Mouse (Mus musculus): Measurements from ENCODE around the gene Tapbp.
"Not testable (repeated sequence)": the region's sequence is repeated elsewhere in the genome, so short reads cannot be mapped to it uniquely, and the experiment has no call there.

Gene Tapbp

DNA sequence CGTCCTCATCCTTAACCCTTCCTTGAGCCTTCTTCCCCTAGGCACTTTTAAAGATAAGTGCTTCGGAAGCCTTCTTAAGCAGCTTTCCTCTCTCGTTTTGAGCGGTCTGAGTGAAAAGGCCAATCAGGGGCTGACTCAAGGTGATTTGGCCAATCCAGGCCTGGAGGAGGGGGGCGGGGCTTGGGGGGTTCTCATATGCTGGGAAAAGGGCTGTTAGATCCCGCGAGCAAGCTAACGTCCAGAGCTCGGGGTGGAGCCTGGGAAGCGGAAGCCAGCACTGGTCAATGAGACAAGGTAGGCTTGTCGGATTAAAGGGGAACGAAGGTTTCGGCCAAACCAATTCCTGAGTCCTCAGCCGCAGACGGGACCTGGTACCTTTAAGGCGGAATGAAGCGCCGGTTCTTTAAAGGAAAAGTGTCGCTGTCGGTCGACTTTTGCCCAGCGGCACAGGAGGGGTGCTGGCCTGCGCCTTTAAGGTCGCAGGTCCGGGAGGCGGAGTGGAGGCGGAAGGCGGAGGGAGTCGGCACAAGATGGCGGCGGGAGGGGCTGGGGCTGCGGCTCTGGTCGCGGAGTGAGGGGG is at the start of gene Tapbp, which contains the start of gene Zbtb22:
Gene Tapbp, plus strand, starts transcription at position 229 of the 580 bp plus-strand sequence.
Gene Zbtb22, plus strand, starts transcription at position 234 of the 580 bp plus-strand sequence.
- CTCF ChIA-PET = interaction anchor here (0.6 to 1.4 kb wide), 2 partner anchors 18 to 1290 kb away, joined by 3 to 6 read pairs; no protein-coding TSS in a partner anchor

DNA sequence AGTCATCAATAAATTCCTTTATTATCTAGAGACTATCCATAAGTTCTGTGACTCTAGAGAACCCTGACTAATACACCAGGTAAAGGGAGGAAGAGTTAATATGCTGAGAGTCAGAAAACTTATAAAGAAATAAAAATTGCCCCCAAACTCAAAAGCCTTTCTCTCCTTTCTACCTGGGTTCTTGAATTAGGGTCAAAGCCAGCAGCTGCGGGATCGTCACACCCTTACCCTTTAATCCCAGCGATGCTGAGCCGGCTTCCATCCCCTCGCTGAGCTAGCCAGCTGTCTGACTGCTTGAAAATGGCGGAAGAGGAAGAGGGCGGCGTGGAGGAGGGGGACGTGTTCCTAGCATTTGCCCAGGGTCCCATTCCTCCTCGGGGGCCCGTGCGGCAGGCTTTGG is 42.2 kb upstream of the Tapbp start, which contains the start of gene Gm7029:
Gene Gm7029, plus strand, starts transcription at position 301 of the 400 bp plus-strand sequence.
- CTCF ChIA-PET = not testable (repeated sequence)

DNA sequence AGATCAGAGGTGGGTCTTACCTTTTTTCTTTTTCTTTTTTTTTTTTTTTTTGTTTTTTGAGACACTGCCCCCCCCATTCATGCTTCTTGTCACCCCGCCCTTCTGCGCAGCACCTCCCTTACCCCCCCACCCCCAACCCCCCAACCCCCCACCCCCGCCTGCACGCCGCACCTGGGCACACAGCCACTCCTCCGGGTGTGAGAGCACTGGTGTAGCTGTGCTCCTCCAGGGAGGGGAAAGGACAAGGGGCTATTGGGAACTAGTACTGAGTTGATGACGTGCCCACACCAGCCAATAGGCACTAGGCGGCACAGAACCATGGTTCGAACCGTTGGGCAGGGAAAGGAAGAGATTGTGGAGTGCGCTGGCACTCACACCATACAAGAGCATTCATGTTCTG is 41.3 kb upstream of the Tapbp start:
- CTCF ChIA-PET = no interaction called here

DNA sequence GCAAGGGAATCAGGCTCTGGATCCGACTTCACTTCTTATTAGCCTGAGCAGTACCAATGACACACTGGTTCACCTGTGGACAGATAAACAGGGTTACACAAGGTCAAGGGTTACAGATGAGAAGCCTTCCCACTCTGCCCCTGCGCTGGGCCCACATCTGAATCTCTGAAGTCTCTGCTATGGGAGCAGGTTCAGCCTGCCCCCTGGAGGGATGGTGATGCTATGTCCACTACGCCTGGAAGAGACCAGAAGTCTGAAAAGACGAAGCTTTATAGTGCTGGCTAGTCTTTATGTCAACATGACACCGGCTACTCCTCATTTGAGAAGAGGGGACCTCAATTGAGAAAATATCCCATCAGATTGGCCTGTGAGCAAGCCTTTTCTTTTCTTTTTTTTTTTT is 39.9 kb upstream of the Tapbp start:
- CTCF ChIA-PET = not testable (repeated sequence)

DNA sequence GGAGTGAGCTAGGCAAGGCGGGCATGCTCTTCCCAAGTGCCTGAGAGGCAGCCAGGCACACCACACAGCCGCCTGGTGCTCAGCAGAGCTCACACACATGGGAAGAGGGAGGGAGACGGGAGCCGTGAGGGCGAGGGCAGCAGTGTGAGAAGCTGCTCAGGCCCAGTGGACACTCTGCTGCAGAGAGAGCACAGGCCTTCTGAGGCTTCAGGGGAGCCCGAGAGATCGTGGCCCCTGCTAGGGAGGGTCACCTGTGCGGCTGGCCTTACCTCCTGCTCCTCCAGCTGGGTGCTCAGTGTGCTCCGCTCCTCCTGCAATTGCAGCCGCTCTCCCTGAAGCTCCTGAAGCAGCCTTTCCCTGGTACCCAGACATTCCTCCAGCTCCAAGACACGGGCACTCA is 31.4 kb upstream of the Tapbp start:
- CTCF ChIA-PET = not testable (repeated sequence)

DNA sequence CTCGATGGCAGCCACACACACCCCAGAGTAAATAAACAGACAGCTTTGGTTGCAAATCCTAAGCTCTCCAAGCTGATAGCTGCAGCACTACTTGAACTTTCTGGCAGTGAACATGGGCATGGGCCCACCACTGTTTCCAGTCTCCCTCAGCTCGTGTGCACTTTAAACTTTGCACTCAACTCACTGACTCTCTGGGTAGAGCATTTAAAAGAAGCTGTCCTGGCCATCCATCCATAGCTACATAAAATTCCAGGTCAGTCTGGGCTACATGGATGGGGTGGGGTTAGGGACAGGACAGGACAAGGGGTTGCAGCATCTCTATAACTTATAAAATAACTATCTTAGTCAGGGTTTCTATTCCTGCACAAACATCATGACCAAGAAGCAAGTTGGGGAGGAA is 27.9 kb upstream of the Tapbp start:
- CTCF ChIA-PET = not testable (repeated sequence)

DNA sequence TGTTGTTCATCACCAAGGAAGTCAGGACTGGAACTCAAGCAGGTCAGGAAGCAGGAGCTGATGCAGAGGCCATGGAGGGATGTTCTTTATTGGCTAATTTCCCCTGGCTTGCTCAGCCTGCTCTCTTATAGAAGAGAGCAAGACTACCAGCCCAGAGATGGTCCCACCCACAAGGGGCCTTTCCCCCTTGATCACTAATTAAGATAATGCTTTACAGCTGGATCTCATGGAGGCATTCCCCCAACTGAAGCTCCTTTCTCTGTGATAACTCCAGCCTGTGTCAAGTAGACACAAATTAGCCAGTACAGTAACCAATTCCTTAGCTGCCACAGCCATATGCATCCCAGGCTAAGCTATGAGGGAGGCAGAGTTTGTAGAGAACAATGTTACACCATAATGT is 27.5 kb upstream of the Tapbp start:
- CTCF ChIA-PET = not testable (repeated sequence)

DNA sequence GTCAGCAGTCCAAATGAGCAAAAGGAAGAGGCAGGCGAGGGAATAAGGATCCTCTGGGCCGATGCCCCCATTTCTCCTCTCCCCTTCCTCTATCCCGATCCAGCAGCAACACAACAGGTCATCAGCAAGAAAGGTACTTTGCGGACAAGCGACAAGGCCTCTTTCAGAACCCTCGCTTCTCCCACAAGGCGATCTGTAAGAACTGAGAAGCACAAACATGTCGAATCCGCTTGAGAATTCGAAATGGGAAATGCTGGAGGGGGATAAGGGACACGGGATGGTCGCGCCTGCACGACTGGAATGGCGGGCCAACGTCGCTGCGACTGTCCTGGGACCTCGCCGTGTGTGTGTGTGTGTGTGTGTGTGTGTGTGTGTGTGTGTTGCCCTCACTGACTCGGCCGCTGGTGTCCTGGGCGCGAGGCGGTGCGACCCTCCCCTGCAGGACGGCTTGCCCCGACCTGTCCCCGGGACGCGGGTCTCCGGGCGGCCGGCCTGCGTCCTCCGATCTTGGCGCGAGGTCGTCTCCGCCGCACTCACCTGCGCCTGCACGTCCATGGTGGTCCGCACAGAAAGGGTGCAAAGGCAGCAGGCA is 25.7 kb upstream of the Tapbp start:
- CTCF ChIA-PET = not testable (repeated sequence)

DNA sequence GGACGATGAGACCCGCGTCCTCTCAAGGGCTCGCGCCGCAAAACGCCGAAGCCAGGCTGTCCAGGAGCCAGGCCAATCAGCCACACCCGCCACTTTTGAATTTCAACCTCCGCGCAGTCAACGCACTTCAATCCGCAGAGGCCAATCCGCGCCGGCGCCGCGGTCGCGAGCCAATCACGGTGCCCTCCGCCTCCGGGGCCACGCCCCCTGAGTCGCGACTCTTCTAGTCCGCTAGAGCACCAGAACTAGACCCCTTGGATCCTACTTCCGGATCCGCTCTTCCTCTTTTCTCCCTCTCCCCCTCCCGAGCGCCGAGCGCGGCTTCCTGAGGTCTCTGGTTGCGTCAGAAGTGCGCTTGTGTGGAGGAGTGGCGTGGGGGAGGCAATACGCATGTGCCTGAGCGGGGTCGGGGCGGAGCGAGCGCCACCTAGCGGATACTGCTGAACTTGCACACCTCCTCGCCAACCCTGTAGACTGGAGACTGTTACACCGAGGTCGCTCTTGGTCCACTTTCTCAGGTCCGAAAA is 25.1 kb upstream of the Tapbp start, which contains the start of gene Kifc1:
Gene Kifc1, minus strand, starts transcription at position 129 of the 527 bp plus-strand sequence.
- CTCF ChIA-PET = no interaction called here

DNA sequence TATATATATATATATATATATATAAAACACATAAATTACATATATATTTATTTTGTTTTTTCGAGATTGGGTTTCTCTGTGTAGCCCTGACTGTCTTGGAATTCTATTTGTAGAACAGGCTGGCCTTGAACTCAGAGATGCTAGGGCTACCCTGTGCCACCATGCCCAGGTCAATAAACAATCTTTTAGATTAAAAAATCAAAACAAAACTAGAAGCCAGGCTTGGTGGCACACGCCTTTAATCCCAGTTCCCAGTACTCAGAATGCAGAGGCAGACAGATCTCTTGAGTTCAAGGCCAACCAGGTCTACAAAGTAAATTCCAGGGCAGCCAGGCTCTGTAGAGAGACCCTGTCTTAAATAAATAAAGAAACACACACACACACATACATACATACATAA is 24.3 kb upstream of the Tapbp start:
- CTCF ChIA-PET = no interaction called here

DNA sequence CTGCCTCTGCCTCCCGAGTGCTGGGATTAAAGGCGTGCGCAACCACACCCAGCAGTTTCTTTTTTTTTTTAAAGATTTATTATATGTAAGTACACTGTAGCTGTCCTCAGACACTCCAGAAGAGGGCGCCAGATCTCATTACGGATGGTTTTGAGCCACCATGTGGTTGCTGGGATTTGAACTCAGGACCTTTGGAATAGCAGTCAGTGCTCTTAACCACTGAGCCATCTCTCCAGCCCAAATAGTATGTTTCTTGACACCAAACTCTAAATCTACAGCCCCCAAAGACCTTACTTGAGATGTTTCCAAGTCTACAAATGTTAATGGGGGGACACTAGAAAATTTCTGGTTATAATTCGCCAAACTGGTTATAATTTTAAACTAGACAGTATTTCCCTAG is 23.8 kb upstream of the Tapbp start:
- CTCF ChIA-PET = not testable (repeated sequence)

DNA sequence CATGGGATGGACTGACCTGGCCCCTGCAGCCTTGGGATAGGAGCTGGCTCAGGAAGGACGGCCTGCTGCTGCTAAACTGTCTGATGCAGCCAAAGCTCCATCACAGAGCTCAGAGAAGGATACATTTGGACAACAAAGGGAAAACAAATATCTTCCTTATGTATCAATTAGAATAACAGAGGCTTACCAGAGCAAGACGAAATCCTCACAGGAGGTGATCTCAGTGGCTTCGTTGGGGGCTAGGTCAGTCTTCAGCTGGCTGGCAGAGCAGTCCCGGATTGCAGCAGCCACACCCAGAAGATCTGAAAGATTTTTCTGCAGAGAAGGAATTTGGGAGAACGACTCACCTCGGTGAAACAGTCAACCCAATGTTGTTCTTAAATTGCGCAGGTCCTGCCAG is 23.3 kb upstream of the Tapbp start:
- CTCF ChIA-PET = no interaction called here

DNA sequence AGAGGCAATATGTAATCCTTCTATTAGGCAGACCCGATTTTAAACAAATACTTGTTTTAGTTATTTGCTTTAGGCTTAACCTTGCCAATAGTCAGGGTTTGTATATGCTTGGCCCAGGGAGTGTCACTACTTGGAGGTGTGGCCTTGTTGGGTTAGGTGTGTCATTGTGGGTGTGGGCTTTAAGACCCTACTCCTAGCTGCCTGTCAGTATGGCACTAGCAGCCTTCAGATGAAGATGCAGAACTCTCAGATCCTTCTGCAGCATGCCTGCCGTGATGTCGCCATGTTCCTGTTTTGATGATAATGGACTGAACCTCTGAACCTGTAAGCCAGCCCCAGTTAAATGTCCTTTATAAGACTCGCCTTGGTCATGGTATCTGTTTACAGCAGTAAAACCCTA is 22.7 kb upstream of the Tapbp start:
- CTCF ChIA-PET = interaction anchor here (0.7 kb wide), 1 partner anchor 30 kb away, joined by 3 read pairs; no protein-coding TSS in a partner anchor

DNA sequence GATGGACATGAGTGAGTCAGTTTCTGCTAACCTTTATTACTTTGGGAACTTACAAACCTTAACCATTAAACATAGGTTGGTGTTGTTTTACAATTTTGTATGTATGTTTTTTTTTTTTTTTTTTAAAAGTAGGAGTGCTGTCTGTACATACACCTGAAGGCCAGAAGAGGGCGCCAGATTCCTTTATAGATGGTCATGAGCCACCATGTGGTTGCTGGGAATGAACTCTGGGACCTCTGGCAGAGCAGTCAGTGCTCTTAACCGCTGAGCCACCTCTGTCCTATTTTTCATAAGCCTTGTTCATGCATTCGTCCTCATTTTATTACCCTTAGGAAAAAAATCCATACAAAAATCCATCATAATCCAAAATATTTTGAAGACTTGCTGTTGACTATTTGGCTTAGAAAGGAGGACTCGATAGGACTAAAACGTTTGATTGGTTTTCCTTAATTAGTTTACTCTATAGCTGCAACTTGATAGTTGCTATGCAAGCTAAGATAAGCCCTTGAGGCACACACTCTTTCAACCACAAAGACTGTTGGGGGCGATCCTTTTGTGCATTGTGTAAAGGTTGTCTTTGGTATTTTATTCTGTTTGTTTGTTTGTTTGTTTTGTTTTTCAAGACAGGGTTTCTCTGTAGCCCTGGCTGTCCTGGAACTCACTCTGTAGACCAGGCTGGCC is 18.4 kb upstream of the Tapbp start:
- CTCF ChIA-PET = interaction anchor here (0.7 to 1.3 kb wide), 6 partner anchors 10 to 28 kb away, joined by 3 to 11 read pairs (median 4); no protein-coding TSS in a partner anchor

DNA sequence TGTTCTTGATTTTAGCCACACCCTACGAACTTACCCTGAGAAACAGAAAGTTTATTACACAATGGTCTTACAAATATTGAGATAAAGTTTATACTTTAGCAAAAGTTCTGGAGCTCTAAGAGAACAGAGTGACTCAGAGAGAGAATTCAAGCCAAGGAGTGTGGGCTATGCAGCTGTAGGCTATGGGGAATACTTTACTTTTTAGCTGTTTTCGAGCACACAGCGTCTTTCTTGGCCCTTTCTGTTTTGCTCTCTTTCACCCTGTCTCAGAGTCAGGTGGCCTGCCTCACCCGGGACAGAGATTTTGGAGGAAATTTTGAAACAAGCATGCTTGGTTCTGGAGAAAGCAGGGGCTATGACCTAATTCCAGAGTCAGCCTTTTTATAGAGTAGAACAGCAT is 17.5 kb upstream of the Tapbp start:
- CTCF ChIA-PET = interaction anchor here (0.8 to 1.3 kb wide), 4 partner anchors 9 to 27 kb away, joined by 3 read pairs; partner anchors contain the start of genes Tapbp and Zbtb22

DNA sequence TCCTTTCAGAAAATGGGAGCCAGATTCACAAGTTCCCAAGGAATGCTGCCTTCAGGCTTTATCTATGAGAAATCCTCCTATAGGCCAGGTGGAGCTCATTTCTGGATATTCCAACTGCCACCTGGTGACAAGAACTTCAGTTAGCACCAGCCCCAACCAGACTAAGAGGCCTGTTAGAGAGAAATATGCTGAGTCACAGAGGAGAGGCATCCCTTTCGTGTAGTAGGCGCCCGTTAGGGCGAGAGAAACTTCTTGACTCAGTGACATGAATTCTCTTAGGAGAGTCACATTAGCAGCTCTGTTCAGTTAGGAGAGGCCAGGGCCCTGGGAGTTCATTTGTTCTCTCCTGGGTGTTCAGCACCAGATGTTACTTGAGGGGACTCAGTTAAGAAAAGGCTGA is 16.1 kb upstream of the Tapbp start:
- CTCF ChIA-PET = no interaction called here

DNA sequence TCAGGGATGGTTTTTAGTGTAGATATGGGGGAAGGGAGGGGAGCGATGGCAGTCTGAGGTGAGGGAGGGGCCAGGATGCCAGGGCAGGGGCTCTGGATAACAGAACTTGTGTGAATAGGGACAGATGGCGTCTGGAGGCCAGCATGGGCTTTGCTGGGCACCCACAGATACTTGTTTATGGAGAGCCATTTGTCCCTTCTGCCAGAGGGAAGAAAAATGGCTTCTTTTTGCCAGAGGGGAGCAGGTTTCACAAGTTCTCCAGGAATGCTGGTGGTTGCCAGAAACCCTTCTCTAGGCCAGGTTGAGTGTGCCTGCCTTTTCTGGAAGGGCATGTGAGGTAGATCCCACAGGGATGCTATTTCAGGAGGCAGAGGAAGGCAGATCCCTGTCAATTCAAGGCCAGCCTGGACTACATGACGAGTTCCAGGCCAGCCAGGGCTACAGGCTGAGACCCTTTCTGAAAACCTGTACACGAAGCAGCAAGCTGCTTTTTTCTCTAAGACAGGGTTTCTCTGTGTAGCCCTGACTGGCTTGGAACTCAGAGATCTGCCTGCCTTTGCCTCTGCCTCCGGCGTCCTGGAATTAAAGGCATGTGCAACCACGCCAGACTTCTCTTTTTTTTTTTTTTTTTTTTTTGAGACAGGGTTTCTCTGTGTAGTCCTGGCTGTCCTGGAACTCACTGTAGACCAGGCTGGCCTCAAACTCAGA is 15.3 kb upstream of the Tapbp start:
- CTCF ChIA-PET = interaction anchor here (0.7 kb wide), 1 partner anchor 200 kb away, joined by 14 read pairs; no protein-coding TSS in a partner anchor

DNA sequence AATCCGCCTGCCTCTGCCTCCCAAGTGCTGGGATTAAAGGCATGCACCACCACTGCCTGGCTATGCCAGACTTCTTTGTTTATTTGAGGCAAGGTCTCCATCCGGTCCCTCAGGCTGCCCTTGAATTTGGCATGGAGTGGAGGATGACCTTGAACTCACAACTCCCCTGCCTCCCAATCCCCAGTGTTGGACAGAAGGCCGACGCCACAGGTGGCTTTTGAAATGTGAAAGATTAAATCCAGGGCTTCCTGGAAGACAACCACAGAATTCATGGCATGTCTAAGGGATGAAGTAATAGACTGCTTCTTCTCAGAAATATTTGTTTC is 14.7 kb upstream of the Tapbp start:
- CTCF ChIA-PET = no interaction called here

DNA sequence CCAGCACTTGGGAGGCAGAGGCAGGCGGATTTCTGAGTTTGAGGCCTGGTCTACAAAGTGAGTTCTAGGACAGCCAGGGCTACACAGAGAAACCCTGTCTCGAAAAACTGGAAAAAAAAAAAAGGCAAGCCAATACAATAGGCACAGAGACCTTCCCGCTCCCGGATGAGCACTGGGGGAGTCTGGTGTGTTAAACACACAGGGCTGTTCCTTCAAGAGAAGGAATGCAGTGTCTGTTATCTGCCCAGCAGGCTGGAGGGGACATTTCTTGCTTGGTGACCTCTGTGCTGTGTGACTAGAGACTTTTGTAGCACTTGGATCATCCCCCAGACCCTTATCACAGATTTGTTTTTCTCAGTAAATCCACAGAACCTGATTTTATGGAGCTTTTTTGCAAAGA is 14.0 kb upstream of the Tapbp start:
- CTCF ChIA-PET = interaction anchor here (0.6 kb wide), 1 partner anchor 250 kb away, joined by 3 read pairs; no protein-coding TSS in a partner anchor

DNA sequence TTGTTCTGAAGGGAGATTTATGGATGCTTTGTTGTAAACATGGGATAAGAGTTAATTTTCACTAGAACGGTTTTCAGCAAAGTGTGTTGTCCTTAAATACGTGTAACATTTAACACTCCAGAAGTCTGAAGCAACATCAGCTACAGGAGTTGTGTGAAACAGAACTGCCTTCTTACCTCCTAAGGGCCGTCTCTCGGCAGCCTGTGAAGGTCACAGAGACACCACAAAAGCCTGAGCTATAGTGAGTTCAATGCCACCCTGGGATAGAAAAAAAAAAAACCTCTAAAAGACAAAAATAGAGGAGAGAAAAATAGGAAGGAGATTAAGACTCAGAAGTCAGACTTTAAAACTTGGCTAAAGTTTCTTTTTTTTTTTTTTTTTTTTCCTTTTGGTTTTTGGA is 13.6 kb upstream of the Tapbp start:
- CTCF ChIA-PET = interaction anchor here (0.5 to 0.6 kb wide), 2 partner anchors 67 to 249 kb away, joined by 3 read pairs; no protein-coding TSS in a partner anchor

DNA sequence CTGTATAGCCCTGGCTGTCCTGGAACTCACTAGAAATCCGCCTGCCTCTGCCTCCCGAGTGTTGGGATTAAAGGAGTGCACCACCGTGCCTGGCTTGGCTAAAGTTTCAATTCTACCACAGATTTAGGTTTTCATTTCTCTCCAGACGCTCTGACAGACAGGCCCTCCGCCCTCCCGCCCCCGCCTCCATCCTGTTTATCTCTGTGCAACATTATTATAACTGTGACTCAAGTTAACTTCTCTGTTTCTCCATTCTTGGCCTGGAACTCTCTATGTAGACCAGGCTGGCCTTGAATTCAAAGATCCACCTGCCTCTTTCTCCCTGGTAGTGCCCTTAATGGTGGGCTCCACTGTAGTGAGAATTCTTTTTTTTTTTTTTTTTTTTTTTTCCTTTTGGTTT is 13.2 kb upstream of the Tapbp start:
- CTCF ChIA-PET = interaction anchor here (0.5 kb wide), 1 partner anchor 68 kb away, joined by 3 read pairs; no protein-coding TSS in a partner anchor

Data from spleen, embryonic (tissue).